Mouse (Mus musculus) kidney, adult 2 months (tissue): ENCODE results near the gene Tmem234.

Experiments used
- CTCF ChIP-seq: fragments of 200-500 bp; conservative IDR thresholded peaks from 2 replicates; pipeline ENCODE4 v1.5.1; 2011; ENCODE audit warnings: low read depth, mild to moderate bottlenecking, control low read depth, low read length, moderate library complexity, mixed read lengths; ENCODE audit not compliant: insufficient read depth, insufficient read length
- POLR2A ChIP-seq: fragments of 200-500 bp; IDR thresholded peaks from one replicate; pipeline ENCODE4 v1.6.1; 2011; ENCODE audit warnings: low read depth, low read length, control low read depth

- TF ChIP-seq POLR2A: no peak
- TF ChIP-seq CTCF: no peak
These were observed 21.8 kb downstream of the Tmem234 start for GRCm38 (mm10) chr4:129622120-129622802.
